Mouse (Mus musculus) limb, embryonic 12.5 days (tissue): ENCODE data around the gene Mtrr. TPM values are rescaled to one million over a fixed set of nuclear protein-coding genes. Genes with fewer than 3 reads are reported as not detected.

Experiments
- ATAC-seq: fragments of 200-750 bp; cut with Nextera tagmentation; 2 replicates; pipeline ENCODE4 v1.8.0; 2017; ENCODE audit warnings: low read depth, moderate TSS enrichment; ENCODE audit not compliant: insufficient number of reproducible peaks, insufficient read depth, low FRiP score, low TSS enrichment
- H3K27ac ChIP-seq: fragments of 300-500 bp; sonication (generic); 2 replicates; pipeline ENCODE4 v1.5.1; 2016; ENCODE audit warnings: mild to moderate bottlenecking, moderate library complexity
- H3K27me3 ChIP-seq: fragments of 300-500 bp; sonication (generic); 2 replicates; pipeline ENCODE4 v1.6.1; 2016; ENCODE audit warnings: mild to moderate bottlenecking, moderate library complexity
- H3K36me3 ChIP-seq: fragments of 300-500 bp; sonication (generic); 2 replicates; pipeline ENCODE4 v1.6.1; 2016; ENCODE audit warnings: mild to moderate bottlenecking, moderate library complexity
- H3K4me1 ChIP-seq: fragments of 300-500 bp; sonication (generic); replicated peaks from 2 replicates; pipeline ENCODE4 v1.6.1; 2016
- H3K4me2 ChIP-seq: fragments of 300-500 bp; sonication (generic); 2 replicates; pipeline ENCODE4 v1.6.1; 2016; ENCODE audit warnings: mild to moderate bottlenecking, moderate library complexity
- H3K4me3 ChIP-seq: fragments of 300-500 bp; sonication (generic); replicated peaks from 2 replicates; pipeline ENCODE4 v1.5.1; 2016; ENCODE audit warnings: mild to moderate bottlenecking
- H3K9ac ChIP-seq: fragments of 300-500 bp; sonication (generic); replicated peaks from 2 replicates; pipeline ENCODE4 v1.6.1; 2016; ENCODE audit warnings: mild to moderate bottlenecking, moderate library complexity
- H3K9me3 ChIP-seq: fragments of 300-500 bp; sonication (generic); 2 replicates; pipeline ENCODE4 v1.6.1; 2016; ENCODE audit warnings: mild to moderate bottlenecking, moderate library complexity
- WGBS: fragments of 180-500 bp; shearing (Covaris S2); methylation state at CpG from one replicate; pipeline ENCODE4 v1.1.7; 2016; 5-methylcytosine and 5-hydroxymethylcytosine counted together
- polyA plus RNA-seq: library from polyadenylated mRNA; unstranded; fragments of >200 nt; fragmentation: Nextera tagmentation; extraction: Ambion mirVana; gene quantifications from 2 replicates; pipeline ENCODE4 v1.2.1, GENCODE M21; 2016

Gene Mtrr
- polyA plus RNA-seq, 1 experiment from 2014 or later, result 20.9 TPM

GRCm38 (mm10) chr13:68588352-68588751 is 6.4 kb upstream of the Mtrr start:
- peaks cover 98% of the 10 kb centered on the region for H3K36me3 ChIP-seq
- H3K27ac ChIP-seq, result no peak overlapping the region
- H3K4me2 ChIP-seq, result no peak overlapping the region
- no peak for ATAC-seq
- H3K27me3 ChIP-seq, result no peaks in the 10 kb centered on the region
- H3K4me3 ChIP-seq, result no peak overlapping the region
- peaks cover 1% of the 10 kb centered on the region; the same call in 1 of the 2 replicates for H3K4me1 ChIP-seq
- no peak overlapping the region for H3K9ac ChIP-seq
- no peaks in the 10 kb centered on the region for H3K9me3 ChIP-seq

GRCm38 (mm10) chr13:68585441-68585840 is 3.5 kb upstream of the Mtrr start:
- Histone ChIP-seq H3K27ac (no peak overlapping the region), H3K36me3 (peaks cover 70% of the 10 kb centered on the region), H3K4me2 (no peak overlapping the region), H3K4me1 (peaks cover 13% of the 10 kb centered on the region), H3K9me3 (no peaks in the 10 kb centered on the region), H3K27me3 (no peaks in the 10 kb centered on the region), H3K4me3 (no peak overlapping the region), H3K9ac (no peak overlapping the region)
- WGBS, result 92% methylated on average over 7 of the region's 7 CpGs
- no peak for ATAC-seq

- Histone ChIP-seq H3K27me3 (no peaks in the 10 kb centered on the region), H3K4me2 (no peak overlapping the region), H3K36me3 (peaks cover 58% of the 10 kb centered on the region), H3K27ac (no peak overlapping the region), H3K4me1 (peaks cover 14% of the 10 kb centered on the region), H3K4me3 (no peak overlapping the region), H3K9me3 (no peaks in the 10 kb centered on the region), H3K9ac (no peak overlapping the region)
- 90% methylated on average over 11 of the region's 11 CpGs for WGBS
- no peak for ATAC-seq
Measured at GRCm38 (mm10) chr13:68583961-68584360, 2.0 kb upstream of the Mtrr start.

- H3K4me3 ChIP-seq, result peak overlapping the region; percentile 77
- no peaks in the 10 kb centered on the region for H3K9me3 ChIP-seq
- H3K9ac ChIP-seq, result peak overlapping the region; percentile 79
- peaks cover 56% of the 10 kb centered on the region for H3K36me3 ChIP-seq
- no peak; the same call in 1 of the 2 replicates for ATAC-seq
- peaks cover 14% of the 10 kb centered on the region for H3K4me1 ChIP-seq
- no peaks in the 10 kb centered on the region for H3K27me3 ChIP-seq
- peak overlapping the region; percentile 87 for H3K4me2 ChIP-seq
- under 1% methylated on average over 11 of the region's 11 CpGs for WGBS
- peak overlapping the region; percentile 77 for H3K27ac ChIP-seq
Measured at GRCm38 (mm10) chr13:68582517-68582780, 500 bp upstream of the Mtrr start.

- Histone ChIP-seq H3K27ac (peak overlapping the region; percentile 78), H3K36me3 (peaks cover 56% of the 10 kb centered on the region), H3K4me2 (peak overlapping the region; percentile 87), H3K27me3 (no peaks in the 10 kb centered on the region), H3K9me3 (no peaks in the 10 kb centered on the region), H3K4me1 (peaks cover 14% of the 10 kb centered on the region), H3K9ac (peak overlapping the region; percentile 79), H3K4me3 (peak overlapping the region; percentile 77)
- ATAC-seq, result no peak
- 28% methylated on average over 14 of the region's 14 CpGs for WGBS
Measured at GRCm38 (mm10) chr13:68581086-68581740, 736 bp downstream of the Mtrr start.

GRCm38 (mm10) chr13:68577945-68578344 is 4.0 kb downstream of the Mtrr start:
- H3K27me3 ChIP-seq, result no peaks in the 10 kb centered on the region
- peaks cover 45% of the 10 kb centered on the region for H3K36me3 ChIP-seq
- H3K4me2 ChIP-seq, result no peak overlapping the region
- H3K9ac ChIP-seq, result no peak overlapping the region
- H3K27ac ChIP-seq, result no peak overlapping the region
- ATAC-seq, result no peak
- H3K4me3 ChIP-seq, result no peak overlapping the region
- 91% methylated on average over 7 of the region's 7 CpGs for WGBS
- peaks cover 22% of the 10 kb centered on the region for H3K4me1 ChIP-seq
- H3K9me3 ChIP-seq, result no peaks in the 10 kb centered on the region

- peaks cover 22% of the 10 kb centered on the region for H3K4me1 ChIP-seq
- peaks cover 72% of the 10 kb centered on the region for H3K36me3 ChIP-seq
- H3K27me3 ChIP-seq, result no peaks in the 10 kb centered on the region
- 76% methylated on average over 4 of the region's 4 CpGs for whole genome bisulfite sequencing
- H3K27ac ChIP-seq, result no peak overlapping the region
- H3K4me3 ChIP-seq, result no peak overlapping the region
- H3K9me3 ChIP-seq, result no peaks in the 10 kb centered on the region
- H3K4me2 ChIP-seq, result no peak overlapping the region
- ATAC-seq, result no peak
- no peak overlapping the region for H3K9ac ChIP-seq
Measured at GRCm38 (mm10) chr13:68574398-68574797, 7.6 kb downstream of the Mtrr start.

- Histone ChIP-seq H3K9ac (no peak overlapping the region), H3K36me3 (peaks cover 72% of the 10 kb centered on the region), H3K9me3 (no peaks in the 10 kb centered on the region), H3K4me1 (peaks cover 22% of the 10 kb centered on the region), H3K27ac (peak overlapping the region; percentile 81), H3K4me2 (peak overlapping the region; percentile 21; the same call in 1 of the 2 replicates), H3K27me3 (no peaks in the 10 kb centered on the region), H3K4me3 (no peak overlapping the region)
- peak; percentile 85 for ATAC-seq
- WGBS, result 43% methylated on average over 10 of the region's 10 CpGs
Measured at GRCm38 (mm10) chr13:68572966-68573913, 8.7 kb downstream of the Mtrr start.

GRCm38 (mm10) chr13:68572247-68572646 is 9.7 kb downstream of the Mtrr start:
- no peak overlapping the region for H3K4me3 ChIP-seq
- 78% methylated on average over 19 of the region's 19 CpGs for WGBS
- H3K4me2 ChIP-seq, result no peak overlapping the region
- H3K27me3 ChIP-seq, result no peaks in the 10 kb centered on the region
- ATAC-seq, result no peak
- peaks cover 22% of the 10 kb centered on the region for H3K4me1 ChIP-seq
- H3K9ac ChIP-seq, result no peak overlapping the region
- H3K36me3 ChIP-seq, result peaks cover 72% of the 10 kb centered on the region
- H3K27ac ChIP-seq, result peak overlapping the region; percentile 81
- H3K9me3 ChIP-seq, result no peaks in the 10 kb centered on the region

- no peak for ATAC-seq
- Histone ChIP-seq H3K27ac (no peak overlapping the region), H3K9me3 (no peaks in the 10 kb centered on the region), H3K27me3 (no peaks in the 10 kb centered on the region), H3K4me3 (no peak overlapping the region), H3K36me3 (peaks cover 73% of the 10 kb centered on the region), H3K4me1 (peaks cover 22% of the 10 kb centered on the region), H3K9ac (no peak overlapping the region), H3K4me2 (no peak overlapping the region)
- WGBS, result 71% methylated on average over 17 of the region's 17 CpGs
Measured at GRCm38 (mm10) chr13:68569589-68570336, 12.2 kb downstream of the Mtrr start.

GRCm38 (mm10) chr13:68568548-68568947 is 13.4 kb downstream of the Mtrr start:
- Histone ChIP-seq H3K9ac (no peak overlapping the region), H3K4me1 (peaks cover 15% of the 10 kb centered on the region), H3K36me3 (peaks cover 82% of the 10 kb centered on the region), H3K27me3 (no peaks in the 10 kb centered on the region), H3K9me3 (no peaks in the 10 kb centered on the region), H3K4me3 (no peak overlapping the region), H3K27ac (no peak overlapping the region), H3K4me2 (no peak overlapping the region)
- 89% methylated on average over 11 of the region's 11 CpGs for WGBS
- ATAC-seq, result no peak
